Mouse (Mus musculus) lung, postnatal 0 days (tissue): ENCODE measurements at regions not wholly inside any gene's neighbourhood (a gene's known extent, or its start where the extent isn't known, plus 50 kb on each side); places are given as distances from the start of the nearest gene placed in this dataset.

Experiments used
- ATAC-seq: fragments of 200-750 bp; cut with Nextera tagmentation; 2 replicates; pipeline ENCODE4 v1.8.0; 2017; ENCODE audit warnings: moderate library complexity
- DNase-seq: peaks from one replicate; pipeline ENCODE4 v3.0.0-alpha.2; 2016; ENCODE audit warnings: low spot score
- H3K27ac ChIP-seq: fragments of 300-500 bp; sonication (generic); 2 replicates; pipeline ENCODE4 v1.5.1; 2014; ENCODE audit warnings: antibody characterized with exemption, mild to moderate bottlenecking, low read length, mixed read lengths
- H3K27me3 ChIP-seq: fragments of 300-500 bp; sonication (generic); replicated peaks from 2 replicates; pipeline ENCODE4 v1.6.1; 2014; ENCODE audit warnings: low read length, mixed read lengths; ENCODE audit not compliant: insufficient read depth
- H3K36me3 ChIP-seq: fragments of 300-500 bp; sonication (generic); 2 replicates; pipeline ENCODE4 v1.6.1; 2014; ENCODE audit warnings: low read length, mixed read lengths; ENCODE audit not compliant: insufficient read depth
- H3K4me1 ChIP-seq: fragments of 300-500 bp; sonication (generic); 2 replicates; pipeline ENCODE4 v1.6.1; 2014; ENCODE audit warnings: antibody characterized with exemption, low read depth, low read length, mixed read lengths; ENCODE audit not compliant: insufficient read depth
- H3K4me2 ChIP-seq: fragments of 300-500 bp; sonication (generic); replicated peaks from 2 replicates; pipeline ENCODE4 v1.6.1; 2014; ENCODE audit warnings: low read depth, mild to moderate bottlenecking, low read length, moderate library complexity, mixed read lengths
- H3K4me3 ChIP-seq: fragments of 300-500 bp; sonication (generic); 2 replicates; pipeline ENCODE4 v1.5.1; 2014; ENCODE audit warnings: low read depth, low read length
- H3K9ac ChIP-seq: fragments of 300-500 bp; sonication (generic); replicated peaks from 2 replicates; pipeline ENCODE4 v1.6.1; 2014; ENCODE audit warnings: low read depth, mild to moderate bottlenecking
- H3K9me3 ChIP-seq: fragments of 300-500 bp; sonication (generic); 2 replicates; pipeline ENCODE4 v1.6.1; 2016; ENCODE audit warnings: low read length, mixed read lengths
- CTCF ChIP-seq: IDR thresholded peaks from 2 replicates; pipeline ENCODE4 v1.5.1; 2016; ENCODE audit warnings: antibody characterized with exemption, mild to moderate bottlenecking
- EP300 ChIP-seq: IDR thresholded peaks from 2 replicates; pipeline ENCODE4 v1.6.1; 2016; ENCODE audit warnings: antibody characterized with exemption, mild to moderate bottlenecking, control low read depth
- WGBS: fragments of 180-500 bp; shearing (Covaris S2); extraction: QIAGEN DNeasy Blood & Tissue Kit; methylation state at CpG from one replicate; pipeline ENCODE4 v1.1.7; 2014; 5-methylcytosine and 5-hydroxymethylcytosine counted together

- DNase-seq (no peak), ATAC-seq (no peak)
- Histone ChIP-seq H3K4me3 (no peak overlapping the region), H3K4me2 (no peak overlapping the region), H3K36me3 (no peaks in the 10 kb centered on the region), H3K27me3 (no peaks in the 10 kb centered on the region), H3K27ac (no peak overlapping the region), H3K4me1 (no peaks in the 10 kb centered on the region), H3K9me3 (no peaks in the 10 kb centered on the region), H3K9ac (no peak overlapping the region)
- 90% methylated on average over 8 of the region's 8 CpGs for WGBS
- TF ChIP-seq EP300 (no peak), CTCF (no peak)
These were observed 96.8 kb upstream of the Fat1 start for GRCm38 (mm10) chr8:44838431-44838830.

GRCm38 (mm10) chr8:44839504-44840209, 95.6 kb upstream of the Fat1 start:
- Histone ChIP-seq H3K4me3 (no peak overlapping the region), H3K36me3 (no peaks in the 10 kb centered on the region), H3K9me3 (no peaks in the 10 kb centered on the region), H3K4me2 (no peak overlapping the region), H3K4me1 (no peaks in the 10 kb centered on the region), H3K9ac (no peak overlapping the region), H3K27me3 (no peaks in the 10 kb centered on the region), H3K27ac (peak overlapping the region; percentile 4; the same call in 1 of the 2 replicates)
- DNase-seq, result peak; percentile 87
- ATAC-seq, result peak; percentile 67
- WGBS, result 46% methylated on average over 13 of the region's 13 CpGs
- no peak for TF ChIP-seq CTCF
- peak; percentile 74 for TF ChIP-seq EP300

GRCm38 (mm10) chr8:44840646-44841045, 94.6 kb upstream of the Fat1 start:
- Histone ChIP-seq H3K4me2 (no peak overlapping the region), H3K4me1 (no peaks in the 10 kb centered on the region), H3K36me3 (no peaks in the 10 kb centered on the region), H3K9me3 (no peaks in the 10 kb centered on the region), H3K9ac (no peak overlapping the region), H3K27ac (no peak overlapping the region), H3K4me3 (no peak overlapping the region), H3K27me3 (no peaks in the 10 kb centered on the region)
- 39% methylated on average over 3 of the region's 3 CpGs for WGBS
- TF ChIP-seq EP300 (no peak), CTCF (no peak)
- ATAC-seq, result no peak
- no peak for DNase-seq

GRCm38 (mm10) chr8:44844362-44844761, 90.9 kb upstream of the Fat1 start:
- TF ChIP-seq CTCF (no peak), EP300 (no peak)
- peak; percentile 60 for DNase-seq
- H3K9me3 ChIP-seq, result no peaks in the 10 kb centered on the region
- H3K9ac ChIP-seq, result no peak overlapping the region
- ATAC-seq, result no peak
- no peak overlapping the region for H3K27ac ChIP-seq
- no peaks in the 10 kb centered on the region for H3K4me1 ChIP-seq
- WGBS, result 83% methylated on average over 1 of the region's 1 CpGs
- no peaks in the 10 kb centered on the region for H3K27me3 ChIP-seq
- H3K36me3 ChIP-seq, result no peaks in the 10 kb centered on the region
- no peak overlapping the region for H3K4me2 ChIP-seq
- no peak overlapping the region for H3K4me3 ChIP-seq

GRCm38 (mm10) chr8:44852223-44852622, 83.0 kb upstream of the Fat1 start:
- H3K27me3 ChIP-seq, result no peaks in the 10 kb centered on the region
- H3K4me1 ChIP-seq, result no peaks in the 10 kb centered on the region
- no peak overlapping the region for H3K27ac ChIP-seq
- no peak overlapping the region for H3K4me2 ChIP-seq
- no peak for ATAC-seq
- H3K9ac ChIP-seq, result no peak overlapping the region
- TF ChIP-seq CTCF (no peak), EP300 (no peak)
- no peak for DNase-seq
- H3K36me3 ChIP-seq, result no peaks in the 10 kb centered on the region
- WGBS, result 54% methylated on average over 4 of the region's 4 CpGs
- H3K9me3 ChIP-seq, result no peaks in the 10 kb centered on the region
- H3K4me3 ChIP-seq, result no peak overlapping the region

GRCm38 (mm10) chr8:44855115-44855514, 80.1 kb upstream of the Fat1 start:
- DNase-seq, result no peak
- TF ChIP-seq EP300 (no peak), CTCF (no peak)
- no peak for ATAC-seq
- Histone ChIP-seq H3K36me3 (no peaks in the 10 kb centered on the region), H3K4me3 (no peak overlapping the region), H3K9ac (no peak overlapping the region), H3K27ac (no peak overlapping the region), H3K27me3 (no peaks in the 10 kb centered on the region), H3K4me2 (no peak overlapping the region), H3K9me3 (no peaks in the 10 kb centered on the region), H3K4me1 (no peaks in the 10 kb centered on the region)
- 95% methylated on average over 4 of the region's 4 CpGs for WGBS

- 31% methylated on average over 6 of the region's 6 CpGs for WGBS
- H3K9ac ChIP-seq, result no peak overlapping the region
- H3K27me3 ChIP-seq, result no peaks in the 10 kb centered on the region
- no peaks in the 10 kb centered on the region for H3K9me3 ChIP-seq
- no peak overlapping the region for H3K4me3 ChIP-seq
- no peaks in the 10 kb centered on the region for H3K4me1 ChIP-seq
- H3K4me2 ChIP-seq, result no peak overlapping the region
- ATAC-seq (no peak), DNase-seq (no peak)
- TF ChIP-seq CTCF (no peak), EP300 (no peak)
- H3K27ac ChIP-seq, result no peak overlapping the region
- no peaks in the 10 kb centered on the region for H3K36me3 ChIP-seq
These were observed 68.0 kb upstream of the Fat1 start for GRCm38 (mm10) chr8:44867202-44867601.
